7 mouse cellular contexts compared by ENCODE assay signal in genomic region chr9:58554056-58554907, GRCm38 (mm10). TPM values are rescaled to one million over a fixed set of nuclear protein-coding genes. Genes with fewer than 3 reads are reported as not detected.
DNase-seq lines count a peak whose midpoint lies in the region; ATAC-seq and TF ChIP-seq lines count a peak whose summit lies in the region.

No protein-coding gene starts in this region.

- no peaks in the 10 kb centered on the region for H3K27me3 ChIP-seq in lung, embryonic 16.5 days (ENCODE audit: control insufficient read depth, insufficient read depth, low read depth, low read length)
- H3K27me3 ChIP-seq in liver, embryonic 14.5 days (ENCODE audit: control insufficient read depth, insufficient read depth, low read length): peaks cover 37% of the 10 kb centered on the region

- H3K9ac ChIP-seq in lung, embryonic 16.5 days (ENCODE audit: low read length): peak overlapping the region; percentile 95
- H3K9ac ChIP-seq in liver, embryonic 14.5 days (replicated peaks): no peak overlapping the region; the same call in 1 of the 2 replicates

- H3K27ac ChIP-seq in lung, embryonic 16.5 days (ENCODE audit: low read length): peak overlapping the region; percentile 95
- no peak overlapping the region for H3K27ac ChIP-seq in liver, embryonic 14.5 days

- peaks cover 25% of the 10 kb centered on the region for H3K4me1 ChIP-seq in lung, embryonic 16.5 days (replicated peaks; ENCODE audit: control insufficient read depth, insufficient read depth, low read length)
- peaks cover 0 to 26% of the 10 kb centered on the region in 2 experiments; a peak in 2 of 4 replicates for H3K4me1 ChIP-seq in liver, embryonic 14.5 days (replicated peaks; ENCODE audit: control insufficient read depth in 2 of 2, insufficient read depth in 2 of 2, low read length in 1 of 2)

- H3K36me3 ChIP-seq in lung, embryonic 16.5 days (ENCODE audit: control insufficient read depth, insufficient read depth, low read length): no peaks in the 10 kb centered on the region
- no peaks in the 10 kb centered on the region for H3K36me3 ChIP-seq in liver, embryonic 14.5 days (replicated peaks; ENCODE audit: control insufficient read depth, insufficient read depth, low read depth)

- WGBS in lung, embryonic 16.5 days: 7% methylated on average over 23 of the region's 23 CpGs
- 23% methylated on average over 23 of the region's 23 CpGs for WGBS in liver, embryonic 14.5 days (ENCODE audit: insufficient replicate concordance)

- DNase-seq in lung, adult 18-20 months: no peak
- peak; percentile 61 to 69 for DNase-seq in cerebellum, postnatal 10 days
- DNase-seq in forelimb bud, embryonic 11.5 days (ENCODE audit: low read depth, low spot score): peak; percentile 51
- DNase-seq in liver, embryonic 14.5 days (ENCODE audit: low read depth in 3 of 3, low spot score in 3 of 3): no peak
- DNase-seq in thymus, postnatal 14 days: no peak
- no peak for DNase-seq in left cerebral cortex, adult 9 months (ENCODE audit: low spot score in 2 of 2)

- ATAC-seq in lung, embryonic 16.5 days (ENCODE audit: low read depth): peak; percentile 10; the same call in 1 of the 2 replicates
- ATAC-seq in liver, embryonic 14.5 days (ENCODE audit: insufficient read depth): no peak

- H3K4me3 ChIP-seq in lung, embryonic 16.5 days (ENCODE audit: low read length): peak overlapping the region; percentile 88
- peak overlapping the region; percentile 53 to 54 for H3K4me3 ChIP-seq in liver, embryonic 14.5 days (ENCODE audit: insufficient read depth in 1 of 2, low read depth in 2 of 2, low read length in 2 of 2)

- no peaks in the 10 kb centered on the region for H3K9me3 ChIP-seq in lung, embryonic 16.5 days (ENCODE audit: control insufficient read depth, low read length)
- no peaks in the 10 kb centered on the region for H3K9me3 ChIP-seq in liver, embryonic 14.5 days (ENCODE audit: control insufficient read depth, low read length)

- no peak for TF ChIP-seq EP300 in liver, embryonic 14.5 days (IDR thresholded peaks at IDR 0.05; ENCODE audit: low read depth)

- TF ChIP-seq CTCF in liver, embryonic 14.5 days (IDR thresholded peaks at IDR 0.05; ENCODE audit: low read depth): no peak

- H3K4me2 ChIP-seq in lung, embryonic 16.5 days (ENCODE audit: low read depth, low read length): peak overlapping the region; percentile 83
- H3K4me2 ChIP-seq in liver, embryonic 14.5 days (ENCODE audit: low read depth): peak overlapping the region; percentile 70

RNA-seq across cellular contexts. Expression of gene Cd276, which starts 1.0 kb away (rescaled TPM):
- polyA plus RNA-seq in lung, embryonic 16.5 days (2015; fragmentation: Nextera tagmentation; extraction: Ambion mirVana): 33.0 and 41.2 TPM in 2 replicates
- 0.87 and 1.1 TPM in 2 replicates for polyA plus RNA-seq in liver, embryonic 14.5 days (2012; rRNA removed)
- 1.2 and 1.6 TPM in 2 replicates for polyA plus RNA-seq in liver, embryonic 14.5 days (2014; fragmentation: Nextera tagmentation; extraction: Ambion mirVana)

RNA-seq across cellular contexts. Expression of gene Nptn, which starts 27.8 kb away (rescaled TPM):
- polyA plus RNA-seq in lung, embryonic 16.5 days (2015; fragmentation: Nextera tagmentation; extraction: Ambion mirVana): 134 and 142 TPM in 2 replicates
- polyA plus RNA-seq in liver, embryonic 14.5 days (2012; rRNA removed): 121 and 145 TPM in 2 replicates
- 107 and 112 TPM in 2 replicates for polyA plus RNA-seq in liver, embryonic 14.5 days (2014; fragmentation: Nextera tagmentation; extraction: Ambion mirVana)

Comparison
In these comparisons a context has a peak if more than half of its experiments do, and no peak if none do; other contexts are left out.
1. DNase-seq: peak in cerebellum, postnatal 10 days (2 of 2) and forelimb bud, embryonic 11.5 days (single experiment); none in lung, adult 18-20 months (0 of 2), liver, embryonic 14.5 days (0 of 3), thymus, postnatal 14 days (single experiment) and left cerebral cortex, adult 9 months (0 of 2).
2. RNA of gene Cd276, which starts 1.0 kb away (polyA plus RNA-seq): 33.0 to 41.2 TPM in lung, embryonic 16.5 days; 0.87 to 1.6 TPM in liver, embryonic 14.5 days; every median in the first group is over 10 times any median in the second.